Mouse (Mus musculus) testis, adult 2 months (tissue): ENCODE results near the gene Ehmt2.
"Not testable (repeated sequence)": the region's sequence is repeated elsewhere in the genome, so short reads cannot be mapped to it uniquely, and the experiment has no call there.

ENCODE experiments used
- CTCF ChIP-seq: fragments of 200-500 bp; IDR thresholded peaks from 2 replicates; pipeline ENCODE4 v1.5.1; 2012; ENCODE audit warnings: low read depth, mild to moderate bottlenecking, inconsistent platforms, low read length, moderate library complexity; ENCODE audit not compliant: control insufficient read depth, insufficient read depth, insufficient replicate concordance
- POLR2A ChIP-seq: fragments of 200-500 bp; IDR thresholded peaks from 2 replicates; pipeline ENCODE4 v1.6.1; 2012; ENCODE audit warnings: low read depth, mild to moderate bottlenecking, inconsistent platforms, low read length, moderate library complexity; ENCODE audit not compliant: control insufficient read depth

- not testable (repeated sequence) for TF ChIP-seq CTCF, POLR2A
Measured at GRCm38 (mm10) chr17:34957291-34957690, 59.0 kb downstream of the Ehmt2 start.
